Mouse (Mus musculus) C2C12 (cell line): ENCODE data around the gene Klf2.

Experiments
- CTCF ChIP-seq: IDR thresholded peaks from one replicate; pipeline ENCODE4 v1.5.1; 2011; ENCODE audit not compliant: control insufficient read depth, insufficient read depth, insufficient read length
- FOSL1 ChIP-seq: IDR thresholded peaks from one replicate; pipeline ENCODE4 v1.8.0; 2011; ENCODE audit warnings: mild to moderate bottlenecking, low read length; ENCODE audit not compliant: poor library complexity, insufficient read depth, severe bottlenecking
- MAX ChIP-seq: IDR thresholded peaks from one replicate; pipeline ENCODE4 v1.6.1; 2011; ENCODE audit warnings: mild to moderate bottlenecking, control low read depth
- MYOG ChIP-seq: IDR thresholded peaks from one replicate; pipeline ENCODE4 v1.6.1; 2011; ENCODE audit not compliant: control insufficient read depth, insufficient read length; ENCODE audit errors: extremely low read depth
- USF1 ChIP-seq: IDR thresholded peaks from one replicate; pipeline ENCODE4 v1.6.1; 2011; ENCODE audit warnings: low read depth, mild to moderate bottlenecking, control low read depth, moderate library complexity

DNA sequence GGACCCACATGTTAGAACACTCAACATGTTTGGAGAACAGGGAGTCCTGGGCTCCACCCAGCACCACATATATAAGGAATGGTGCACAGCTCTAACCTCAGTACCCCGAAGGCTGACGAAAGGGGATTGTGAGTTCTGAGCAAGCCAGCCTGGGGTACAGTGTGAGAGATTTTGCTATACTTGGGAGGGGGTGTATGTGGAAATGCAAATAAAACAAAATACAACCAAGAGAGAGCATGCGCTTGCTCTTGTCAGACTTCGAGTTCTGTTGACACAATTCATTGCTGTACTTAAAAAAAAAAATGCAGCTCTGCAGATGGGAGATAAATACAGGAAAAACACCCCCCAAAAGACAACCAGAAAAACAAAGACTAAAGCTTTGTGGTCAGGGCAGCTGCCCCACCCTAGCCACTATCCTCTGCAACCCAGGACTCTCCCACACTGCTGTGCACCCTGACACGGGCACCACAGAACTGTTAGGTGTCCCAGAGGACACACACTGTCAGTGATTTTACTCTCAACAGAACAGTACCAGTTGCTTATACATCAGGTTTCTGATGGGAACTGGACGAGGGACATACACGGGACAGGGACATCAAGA lies 32.7 kb downstream of the Klf2 start:
- TF ChIP-seq MYOG: no peak
- TF ChIP-seq CTCF: no peak
- no peak for TF ChIP-seq USF1
- TF ChIP-seq MAX: no peak
- no peak for TF ChIP-seq FOSL1
